Mouse (Mus musculus) myocyte (in vitro differentiated cells): ENCODE measurements around the gene En2. TPM values are rescaled to one million over a fixed set of nuclear protein-coding genes. Genes with fewer than 3 reads are reported as not detected.

ENCODE experiments used
- H3K27me3 ChIP-seq: one replicate; pipeline ENCODE4 v1.6.1; 2011; ENCODE audit not compliant: control insufficient read depth, insufficient read depth, insufficient read length
- H3K36me3 ChIP-seq: one replicate; pipeline ENCODE4 v1.6.1; 2011; ENCODE audit not compliant: control insufficient read depth, insufficient read depth
- H3K4me2 ChIP-seq: one replicate; pipeline ENCODE4 v1.6.1; 2011; ENCODE audit warnings: low read depth, control low read depth
- H3K4me3 ChIP-seq: one replicate; pipeline ENCODE4 v1.5.1; 2011; ENCODE audit warnings: mild to moderate bottlenecking, control low read depth, moderate library complexity
- H3K79me2 ChIP-seq: one replicate; pipeline ENCODE4 v1.6.1; 2011; ENCODE audit not compliant: control insufficient read depth, insufficient read depth
- H3ac ChIP-seq: one replicate; pipeline ENCODE4 v1.6.1; 2011; ENCODE audit not compliant: control insufficient read depth, insufficient read length
- CEBPB ChIP-seq: IDR thresholded peaks from 2 replicates; pipeline ENCODE4 v1.6.1; 2011; ENCODE audit warnings: mild to moderate bottlenecking, moderate library complexity; ENCODE audit not compliant: poor library complexity, insufficient read depth, severe bottlenecking
- E2F4 ChIP-seq: IDR thresholded peaks from one replicate; pipeline ENCODE4 v1.6.1; 2011; ENCODE audit warnings: mild to moderate bottlenecking, control low read depth, moderate library complexity; ENCODE audit not compliant: insufficient read depth
- MAX ChIP-seq: IDR thresholded peaks from one replicate; pipeline ENCODE4 v1.6.1; 2011; ENCODE audit warnings: low read depth, mild to moderate bottlenecking, control low read depth
- MYOD1 ChIP-seq, 3 experiments: IDR thresholded peaks; one replicate each; pipeline ENCODE4 v1.6.1; 2011; ENCODE audit warnings: control low read depth in 2 of 3, low read depth in 2 of 3, mild to moderate bottlenecking in 2 of 3, moderate library complexity in 1 of 3; ENCODE audit not compliant: insufficient read length in 2 of 3, control insufficient read depth in 1 of 3
- MYOG ChIP-seq, 3 experiments: IDR thresholded peaks; one replicate each; pipeline ENCODE4 v1.6.1; 2011; ENCODE audit warnings: control low read depth in 2 of 3, low read depth in 2 of 3, mild to moderate bottlenecking in 2 of 3; ENCODE audit not compliant: insufficient read length in 2 of 3, control insufficient read depth in 1 of 3, insufficient read depth in 1 of 3
- POLR2A ChIP-seq: IDR thresholded peaks from one replicate; pipeline ENCODE4 v1.6.1; 2011; ENCODE audit warnings: low read depth, mild to moderate bottlenecking, control low read depth, moderate library complexity; ENCODE audit not compliant: insufficient read length
- POLR2AphosphoS2 ChIP-seq: IDR thresholded peaks from one replicate; pipeline ENCODE4 v1.6.1; 2011; ENCODE audit warnings: low read depth, control low read depth; ENCODE audit not compliant: insufficient read length
- REST ChIP-seq: IDR thresholded peaks from one replicate; pipeline ENCODE4 v1.6.1; 2011; ENCODE audit warnings: mild to moderate bottlenecking, control low read depth, moderate library complexity; ENCODE audit not compliant: insufficient read depth, insufficient read length
- SRF ChIP-seq: IDR thresholded peaks from one replicate; pipeline ENCODE4 v1.6.1; 2011; ENCODE audit warnings: low read depth; ENCODE audit not compliant: control insufficient read depth, insufficient read length
- TCF12 ChIP-seq: IDR thresholded peaks from one replicate; pipeline ENCODE4 v1.6.1; 2011; ENCODE audit warnings: mild to moderate bottlenecking, control low read depth; ENCODE audit not compliant: poor library complexity, insufficient read depth, severe bottlenecking
- TCF3 ChIP-seq: IDR thresholded peaks from one replicate; pipeline ENCODE4 v1.6.1; 2011; ENCODE audit warnings: low read depth, control low read depth; ENCODE audit not compliant: insufficient read length
- USF1 ChIP-seq: IDR thresholded peaks from one replicate; pipeline ENCODE4 v1.6.1; 2011; ENCODE audit warnings: low read depth, mild to moderate bottlenecking, control low read depth, moderate library complexity
- polyA plus RNA-seq: library from polyadenylated mRNA; unstranded; fragments of >200 nt; fragmentation: generic; extraction: Trizol; gene quantifications from one replicate; pipeline ENCODE4 v1.2.1, GENCODE M21; 2012; ENCODE audit warnings: missing spikeins

Gene En2
- polyA plus RNA-seq, 1 experiment = not detected

DNA sequence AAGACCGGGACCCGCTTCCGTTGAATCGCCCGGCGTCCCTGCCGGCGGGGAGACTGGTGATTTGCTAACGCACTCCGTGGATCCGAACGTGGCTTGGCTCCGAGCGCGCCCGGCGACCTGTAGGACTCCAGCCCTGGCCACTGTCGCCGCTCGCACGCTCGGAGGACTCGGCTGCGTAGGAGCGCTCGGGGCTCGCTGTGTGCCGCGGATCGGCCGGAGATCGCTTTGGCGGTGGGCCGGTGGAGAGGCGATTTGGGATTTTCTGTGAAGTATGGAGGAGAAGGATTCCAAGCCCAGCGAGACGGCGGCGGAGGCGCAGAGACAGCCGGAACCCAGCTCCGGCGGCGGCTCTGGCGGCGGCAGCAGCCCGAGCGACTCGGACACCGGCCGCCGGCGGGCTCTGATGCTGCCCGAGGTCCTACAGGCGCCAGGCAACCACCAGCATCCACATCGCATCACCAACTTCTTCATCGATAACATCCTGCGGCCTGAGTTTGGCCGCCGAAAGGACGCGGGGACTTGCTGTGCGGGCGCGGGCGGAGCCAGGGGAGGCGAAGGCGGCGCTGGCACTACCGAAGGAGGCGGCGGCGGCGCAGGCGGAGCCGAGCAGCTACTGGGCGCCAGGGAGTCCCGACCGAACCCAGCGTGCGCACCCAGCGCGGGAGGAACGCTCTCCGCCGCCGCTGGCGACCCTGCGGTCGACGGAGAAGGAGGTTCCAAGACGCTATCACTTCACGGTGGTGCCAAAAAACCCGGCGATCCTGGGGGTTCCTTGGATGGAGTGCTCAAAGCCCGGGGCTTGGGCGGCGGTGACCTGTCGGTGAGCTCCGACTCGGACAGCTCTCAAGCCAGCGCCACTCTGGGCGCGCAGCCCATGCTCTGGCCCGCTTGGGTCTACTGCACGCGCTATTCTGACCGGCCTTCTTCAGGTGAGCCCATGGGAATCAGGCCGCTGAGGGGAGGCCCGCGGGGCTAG, 1.1 kb downstream of the En2 start:
- H3ac ChIP-seq = no peak overlapping the region
- H3K79me2 ChIP-seq = no peaks in the 10 kb centered on the region
- no peak overlapping the region for H3K4me2 ChIP-seq
- H3K36me3 ChIP-seq = no peaks in the 10 kb centered on the region
- TF ChIP-seq CEBPB = no peak
- TF ChIP-seq TCF3 = no peak
- no peak for TF ChIP-seq TCF12
- no peak overlapping the region for H3K4me3 ChIP-seq
- peaks cover 79% of the 10 kb centered on the region for H3K27me3 ChIP-seq

DNA sequence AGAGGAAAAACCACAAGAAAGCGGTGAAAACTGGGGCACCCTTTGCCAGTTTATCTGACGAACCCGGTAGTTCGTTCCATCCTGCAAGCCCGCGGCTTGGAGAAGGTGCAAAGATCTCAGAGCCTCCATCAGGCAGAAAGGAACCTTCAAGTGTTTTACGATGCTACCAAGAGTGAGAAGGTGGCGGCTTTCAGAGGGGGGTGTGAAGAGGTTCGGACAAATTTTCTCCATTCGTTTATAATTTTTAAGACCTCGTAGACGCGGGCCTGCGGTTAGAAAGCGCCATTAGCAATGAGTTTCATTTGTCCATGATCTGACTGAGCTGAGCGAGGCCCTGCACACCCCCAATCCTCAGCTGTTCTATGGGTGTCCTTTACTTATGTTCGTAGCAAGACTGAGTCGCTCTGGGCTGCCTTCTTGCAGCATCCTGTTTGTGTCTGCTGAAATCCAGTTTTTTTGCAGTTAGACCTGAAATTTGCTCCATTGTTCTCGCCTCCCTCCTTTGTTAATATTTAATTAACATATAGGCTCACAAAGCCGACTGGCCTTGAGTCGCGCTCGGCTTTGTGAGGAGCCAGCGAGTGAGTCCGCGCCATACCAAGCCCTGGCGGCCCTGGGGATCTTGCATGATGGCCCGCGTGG, 2.2 kb downstream of the En2 start:
- TF ChIP-seq USF1 = no peak
- TF ChIP-seq REST = no peak
- TF ChIP-seq MYOG (IDR thresholded peaks at IDR 0.05; ENCODE audit: control insufficient read depth in 1 of 3, insufficient read depth in 1 of 3, insufficient read length in 2 of 3, low read depth in 2 of 3) = no peak
- TF ChIP-seq SRF = no peak
- no peak for TF ChIP-seq CEBPB
- no peak for TF ChIP-seq TCF12
- no peak for TF ChIP-seq POLR2A
- no peak for TF ChIP-seq E2F4
- TF ChIP-seq MYOD1 (IDR thresholded peaks at IDR 0.05; ENCODE audit: control insufficient read depth in 1 of 3, insufficient read length in 2 of 3, low read depth in 2 of 3) = no peak
- no peak for TF ChIP-seq POLR2AphosphoS2
- no peak for TF ChIP-seq MAX
- TF ChIP-seq TCF3 = no peak
- H3K27me3 ChIP-seq = peaks cover 73% of the 10 kb centered on the region
- no peaks in the 10 kb centered on the region for H3K79me2 ChIP-seq
- H3K36me3 ChIP-seq = no peaks in the 10 kb centered on the region
- H3ac ChIP-seq = no peak overlapping the region
- H3K4me2 ChIP-seq = no peak overlapping the region
- no peak overlapping the region for H3K4me3 ChIP-seq

DNA sequence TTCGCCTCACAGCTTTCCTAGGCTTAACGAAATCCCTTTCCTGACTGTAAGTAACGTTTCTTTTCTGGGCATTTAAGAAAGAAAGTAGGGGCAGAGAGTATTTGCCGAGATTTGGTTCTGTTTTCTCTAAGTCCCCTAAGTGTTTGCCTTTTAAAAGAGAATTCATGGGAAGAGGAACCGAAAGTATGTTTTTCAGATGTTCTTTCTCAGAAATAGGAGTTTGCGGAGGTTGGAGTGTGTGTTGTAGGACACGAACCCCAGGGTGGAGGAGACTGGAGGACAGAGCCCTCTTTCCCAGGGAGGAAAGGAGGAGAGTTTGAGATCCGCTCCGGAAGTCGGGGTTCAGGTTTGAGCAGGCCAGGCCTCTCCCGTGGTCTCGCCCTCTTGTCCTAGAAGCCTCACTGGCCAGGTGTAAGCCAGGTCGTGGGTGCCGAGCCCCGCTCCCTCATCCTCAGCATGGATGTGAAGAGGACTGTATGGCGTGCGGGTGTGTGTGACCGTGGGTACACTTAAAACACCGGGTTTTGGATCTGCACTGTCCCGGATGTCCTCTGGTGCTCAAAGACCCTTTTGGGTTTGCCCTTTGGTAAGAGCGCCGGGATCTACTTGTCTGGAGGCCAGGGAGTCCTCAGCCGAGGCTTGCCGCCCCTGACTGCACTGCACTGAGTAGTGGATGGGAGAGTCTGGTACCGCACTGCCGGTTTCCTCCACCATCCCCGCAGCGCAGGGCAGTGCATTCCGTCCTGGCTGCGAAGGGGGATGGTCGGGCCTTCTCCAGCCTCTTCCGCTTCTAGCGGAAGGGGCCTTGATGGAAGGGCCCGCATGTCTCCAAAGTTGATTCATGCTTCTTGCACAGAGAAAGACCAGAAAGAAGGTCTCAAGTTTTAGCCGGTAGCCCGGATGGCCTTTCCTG, 3.0 kb downstream of the En2 start:
- Histone ChIP-seq H3K79me2 (no peaks in the 10 kb centered on the region), H3K27me3 (peaks cover 78% of the 10 kb centered on the region), H3K4me3 (no peak overlapping the region), H3K36me3 (no peaks in the 10 kb centered on the region), H3K4me2 (no peak overlapping the region), H3ac (no peak overlapping the region)
- TF ChIP-seq CEBPB (no peak), SRF (no peak), MAX (no peak), TCF12 (no peak), USF1 (no peak), REST (no peak), POLR2A (no peak), TCF3 (no peak), POLR2AphosphoS2 (no peak)

DNA sequence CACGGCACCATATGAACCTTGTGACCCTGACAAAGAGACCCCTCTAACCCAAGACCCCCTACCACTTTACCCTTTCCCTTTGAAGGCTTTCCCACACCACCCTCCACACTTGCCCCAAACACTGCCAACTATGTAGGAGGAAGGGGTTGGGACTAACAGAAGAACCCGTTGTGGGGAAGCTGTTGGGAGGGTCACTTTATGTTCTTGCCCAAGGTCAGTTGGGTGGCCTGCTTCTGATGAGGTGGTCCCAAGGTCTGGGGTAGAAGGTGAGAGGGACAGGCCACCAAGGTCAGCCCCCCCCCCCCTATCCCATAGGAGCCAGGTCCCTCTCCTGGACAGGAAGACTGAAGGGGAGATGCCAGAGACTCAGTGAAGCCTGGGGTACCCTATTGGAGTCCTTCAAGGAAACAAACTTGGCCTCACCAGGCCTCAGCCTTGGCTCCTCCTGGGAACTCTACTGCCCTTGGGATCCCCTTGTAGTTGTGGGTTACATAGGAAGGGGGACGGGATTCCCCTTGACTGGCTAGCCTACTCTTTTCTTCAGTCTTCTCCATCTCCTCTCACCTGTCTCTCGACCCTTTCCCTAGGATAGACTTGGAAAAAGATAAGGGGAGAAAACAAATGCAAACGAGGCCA, 3.8 kb downstream of the En2 start:
- Histone ChIP-seq H3K27me3 (peaks cover 79% of the 10 kb centered on the region), H3K36me3 (no peaks in the 10 kb centered on the region), H3K4me2 (no peak overlapping the region), H3ac (no peak overlapping the region), H3K79me2 (no peaks in the 10 kb centered on the region), H3K4me3 (no peak overlapping the region)
- TF ChIP-seq MYOG (IDR thresholded peaks at IDR 0.05; ENCODE audit: control insufficient read depth in 1 of 3, insufficient read depth in 1 of 3, insufficient read length in 2 of 3, low read depth in 2 of 3) = no peak
- TF ChIP-seq CEBPB = no peak
- TF ChIP-seq MAX = no peak
- no peak for TF ChIP-seq TCF3
